Mouse (Mus musculus) urinary bladder, adult 2 months (tissue): ENCODE results near the gene Mms19. TPM values are rescaled to one million over a fixed set of nuclear protein-coding genes. Genes with fewer than 3 reads are reported as not detected.

Source experiments
- DNase-seq: peaks from one replicate; pipeline ENCODE4 v3.0.0; 2022; ENCODE audit warnings: low spot score
- polyA plus RNA-seq: library from polyadenylated mRNA; depleted of rRNA; stranded (reverse); fragments of >200 nt; gene quantifications from 2 replicates; pipeline ENCODE4 v1.2.3, GENCODE M21; 2012

Mms19 gene
- polyA plus RNA-seq, 1 experiment: 60.4 TPM

DNA sequence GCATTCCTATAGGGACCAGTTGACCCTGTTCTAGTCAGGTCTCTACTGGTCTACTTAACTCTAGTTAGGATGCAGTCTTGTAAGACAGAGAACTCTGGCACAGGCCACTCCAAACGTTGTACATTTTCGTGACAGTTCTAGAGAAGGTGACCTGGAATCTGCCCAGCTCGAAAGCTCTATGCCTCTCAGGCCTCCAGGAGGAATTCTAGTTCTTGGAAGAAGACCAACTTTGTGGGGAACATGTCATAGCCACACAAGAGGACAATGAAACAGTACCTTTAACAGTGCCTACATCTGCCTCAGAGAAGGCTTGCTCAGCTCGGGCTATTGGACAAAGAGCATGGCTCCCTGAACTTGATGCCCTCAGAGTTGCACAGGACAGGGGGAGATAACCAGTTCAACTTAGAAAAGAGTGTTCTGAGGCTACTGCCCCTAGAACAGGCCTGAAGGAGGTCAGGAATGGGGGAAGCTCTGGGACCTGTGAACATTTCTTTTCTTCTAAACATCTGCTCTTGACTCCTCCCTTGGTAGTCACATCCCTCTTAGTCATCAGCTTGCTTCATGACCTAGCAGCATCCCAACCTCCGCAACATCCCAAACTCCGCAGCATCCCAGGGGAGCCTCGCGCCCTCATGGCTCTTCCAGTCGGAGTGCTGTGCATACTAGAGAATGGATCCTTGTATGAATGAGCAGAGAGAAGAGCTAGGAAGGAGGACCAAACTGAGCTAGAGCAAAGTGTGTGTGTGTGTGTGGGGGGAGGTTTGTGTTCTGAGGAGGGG, 18.0 kb upstream of the Mms19 start:
- no peak for DNase-seq

DNA sequence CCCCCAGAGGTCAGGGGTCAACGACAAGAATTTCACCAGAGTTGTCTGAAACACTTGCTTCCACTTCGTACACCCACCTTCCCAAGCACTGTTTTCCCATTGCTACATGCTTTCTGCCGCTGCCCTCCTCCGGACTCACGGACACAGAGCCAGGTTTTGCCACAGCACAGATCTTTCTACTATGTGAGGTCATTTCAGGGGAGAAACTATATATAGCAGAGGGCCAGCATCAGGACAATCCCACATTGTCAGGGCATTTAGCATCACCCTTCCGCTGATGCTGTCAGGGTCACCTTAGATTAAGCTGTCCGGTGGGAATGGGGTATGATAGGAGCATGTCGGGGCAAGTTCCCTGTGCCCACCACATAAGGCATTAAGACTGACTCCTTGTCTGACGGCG, 16.1 kb upstream of the Mms19 start:
- no peak for DNase-seq

DNA sequence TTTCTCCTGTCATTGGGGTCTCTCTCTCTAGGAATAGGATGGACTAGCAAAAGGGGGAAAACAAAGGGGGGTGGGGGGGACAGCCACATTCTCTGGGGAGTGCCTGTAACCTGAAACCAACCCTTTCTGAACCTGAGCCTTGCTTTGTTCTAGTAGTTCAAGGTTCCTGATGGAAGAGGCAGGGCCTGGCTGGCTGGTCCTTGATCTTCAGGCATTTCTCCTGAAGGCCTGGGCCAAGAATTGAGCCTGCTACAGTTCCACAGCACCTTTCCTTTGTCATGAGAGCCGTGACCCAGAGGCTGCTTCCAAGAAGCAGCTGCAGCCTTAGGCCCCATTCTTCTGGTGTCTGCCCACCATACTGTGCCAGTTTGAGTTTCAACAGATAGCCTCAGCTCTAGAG, 14.5 kb upstream of the Mms19 start:
- no peak for DNase-seq

DNA sequence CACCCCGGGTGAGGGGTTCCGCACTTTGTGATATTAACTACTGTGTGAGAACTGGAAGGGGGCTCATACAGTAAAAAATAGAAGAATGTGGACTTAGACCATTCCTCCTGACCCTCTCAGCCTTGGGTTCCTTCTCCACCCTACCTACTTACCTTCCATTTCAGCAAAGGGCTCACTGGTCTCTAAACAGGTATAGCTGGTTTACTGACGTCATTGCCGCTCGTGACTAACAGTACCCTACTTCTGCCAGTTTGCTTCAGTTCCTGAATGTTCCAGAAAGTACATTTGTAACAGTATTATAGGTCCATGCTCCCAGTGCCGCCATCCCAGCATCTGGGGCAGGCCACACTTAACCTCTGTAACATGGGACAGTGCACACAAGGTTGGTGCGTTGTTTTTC, 13.1 kb upstream of the Mms19 start:
- no peak for DNase-seq

DNA sequence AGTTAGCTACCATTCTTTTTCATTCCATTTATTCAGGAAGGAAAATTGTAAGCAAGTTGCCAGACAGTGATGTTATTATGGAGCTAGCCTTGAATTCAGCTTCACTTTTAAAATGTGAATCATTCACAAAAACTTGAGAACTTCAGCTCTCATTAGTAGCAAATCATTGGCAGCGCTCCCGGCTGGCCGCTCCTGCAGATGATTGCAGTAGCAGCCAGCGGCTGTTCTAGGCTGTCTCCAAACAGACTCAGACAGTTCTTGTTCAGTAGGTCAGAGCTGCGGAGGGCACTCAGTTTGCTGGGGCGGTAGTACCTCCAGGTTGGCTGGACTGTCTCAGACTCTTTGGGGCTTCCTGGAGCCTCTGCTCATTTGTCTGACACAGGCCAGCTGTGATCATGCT, 12.5 kb upstream of the Mms19 start:
- no peak for DNase-seq

DNA sequence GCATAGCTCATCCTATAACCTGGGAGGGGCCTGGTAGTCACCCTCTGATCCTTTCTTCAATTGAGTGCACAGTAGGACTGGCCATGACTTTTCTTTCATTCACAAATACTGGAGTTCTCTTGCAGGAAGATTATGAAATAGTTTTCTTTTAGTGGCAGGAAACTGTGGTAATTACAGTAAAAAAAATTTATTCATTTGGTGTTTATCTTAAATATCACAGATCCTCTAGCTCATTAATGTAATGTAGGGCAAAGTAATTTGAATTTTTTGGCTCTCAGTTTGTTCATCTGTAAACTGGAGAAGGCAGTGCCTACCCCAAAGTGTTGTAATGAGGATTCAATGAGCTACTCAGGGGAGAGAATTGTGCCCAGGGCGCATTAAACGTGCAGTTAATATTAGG, 12.0 kb upstream of the Mms19 start:
- no peak for DNase-seq

DNA sequence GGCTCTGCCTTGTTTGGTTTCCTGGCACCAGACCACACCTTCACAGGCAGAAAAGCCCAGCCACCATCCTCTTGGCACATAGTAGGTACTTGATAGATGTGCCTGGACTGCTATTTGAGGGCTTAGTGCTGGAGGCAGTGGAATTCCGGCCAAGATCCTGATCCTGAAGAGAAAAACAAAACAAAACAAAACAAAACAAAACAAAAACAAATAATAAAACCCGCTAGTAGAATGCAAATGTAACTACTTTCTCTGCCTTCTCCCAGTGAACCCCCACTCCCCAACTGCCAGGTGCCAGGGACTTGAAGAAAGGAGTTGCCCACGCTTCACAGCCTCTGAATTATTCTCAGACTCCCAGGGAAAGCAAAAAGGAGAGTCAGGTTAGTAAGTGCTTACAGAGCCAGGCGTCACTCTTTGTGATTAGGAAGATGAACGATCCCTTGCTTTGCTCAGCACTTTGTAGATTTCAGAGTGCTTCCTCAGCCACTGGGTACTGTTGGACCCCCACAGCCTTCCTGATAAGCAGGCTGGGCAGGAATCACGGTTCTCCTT, 11.0 kb upstream of the Mms19 start:
- no peak for DNase-seq

DNA sequence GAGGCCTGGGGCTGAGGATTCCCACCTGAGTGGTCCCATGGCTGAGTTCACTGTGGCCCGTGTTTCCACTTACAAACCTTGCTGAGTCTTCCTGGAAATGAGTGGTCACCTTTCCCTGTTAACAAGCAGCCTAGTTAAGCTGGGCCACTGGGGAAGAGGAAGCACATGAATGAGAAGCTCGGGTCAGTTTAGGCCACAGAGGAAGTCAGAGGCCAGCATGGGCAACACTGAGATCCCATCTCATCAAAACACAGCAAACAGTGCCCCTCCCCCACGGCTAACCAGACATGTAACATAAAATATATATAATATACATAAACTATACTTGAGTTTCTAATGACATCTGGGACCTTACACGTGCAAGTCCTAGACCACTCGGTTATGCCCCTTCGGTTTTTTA, 8.9 kb upstream of the Mms19 start:
- DNase-seq: no peak

DNA sequence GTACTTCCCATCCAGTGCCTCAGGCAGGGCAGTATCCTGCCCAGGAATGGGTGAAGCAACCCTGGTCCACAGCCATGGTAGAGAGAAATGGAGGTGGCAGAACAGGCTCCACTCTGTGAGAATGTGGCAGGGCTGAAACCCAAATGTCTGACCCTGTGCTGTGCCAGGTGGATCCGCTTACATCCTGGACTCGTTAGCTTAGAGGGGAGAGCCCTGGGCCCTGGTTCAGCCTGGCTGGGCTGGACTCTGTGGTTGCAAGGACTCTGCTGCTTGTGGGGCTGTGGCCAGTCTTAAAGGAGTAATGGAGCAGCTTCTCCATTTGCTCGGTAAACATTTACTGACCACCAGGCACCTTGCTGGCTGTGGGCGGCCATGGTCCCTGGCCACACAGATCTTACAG, 6.2 kb upstream of the Mms19 start:
- DNase-seq: no peak

DNA sequence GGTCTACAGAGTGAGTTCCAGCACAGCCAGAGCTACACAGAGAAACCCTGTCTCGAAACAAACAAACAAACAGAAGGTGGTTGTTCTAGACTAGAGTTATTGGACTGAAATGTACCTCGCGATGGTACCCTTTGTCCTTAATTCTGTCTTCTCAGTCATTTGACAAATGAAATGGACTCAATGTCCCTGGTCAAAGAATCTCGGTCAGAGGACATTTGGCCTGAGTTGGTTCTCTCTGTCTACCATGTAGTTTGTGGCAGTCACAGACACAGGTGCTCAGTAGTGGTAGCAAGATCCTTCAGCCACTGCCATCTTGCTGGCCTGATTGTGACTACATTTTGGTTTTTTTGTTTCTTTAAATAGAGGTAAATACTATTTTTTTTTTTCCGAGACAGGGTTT, 5.0 kb upstream of the Mms19 start:
- no peak for DNase-seq

DNA sequence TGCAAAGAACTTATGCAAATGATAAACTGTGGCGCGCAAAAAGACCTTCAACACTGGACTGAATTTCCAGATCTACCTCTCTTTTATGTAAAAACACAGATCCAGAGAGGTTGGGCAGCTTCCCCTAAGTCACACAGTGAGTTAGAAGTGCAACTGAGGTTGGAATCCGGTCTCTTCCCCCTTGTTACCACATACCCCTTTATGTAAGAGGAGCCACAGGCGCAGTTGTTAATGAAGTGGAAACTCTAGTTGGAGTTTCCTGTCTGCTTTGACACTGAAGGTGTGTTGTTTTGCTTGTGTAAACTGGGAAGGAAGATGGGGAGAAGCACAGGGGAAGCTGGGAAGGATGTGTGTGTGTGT, 1.8 kb upstream of the Mms19 start:
- no peak for DNase-seq

DNA sequence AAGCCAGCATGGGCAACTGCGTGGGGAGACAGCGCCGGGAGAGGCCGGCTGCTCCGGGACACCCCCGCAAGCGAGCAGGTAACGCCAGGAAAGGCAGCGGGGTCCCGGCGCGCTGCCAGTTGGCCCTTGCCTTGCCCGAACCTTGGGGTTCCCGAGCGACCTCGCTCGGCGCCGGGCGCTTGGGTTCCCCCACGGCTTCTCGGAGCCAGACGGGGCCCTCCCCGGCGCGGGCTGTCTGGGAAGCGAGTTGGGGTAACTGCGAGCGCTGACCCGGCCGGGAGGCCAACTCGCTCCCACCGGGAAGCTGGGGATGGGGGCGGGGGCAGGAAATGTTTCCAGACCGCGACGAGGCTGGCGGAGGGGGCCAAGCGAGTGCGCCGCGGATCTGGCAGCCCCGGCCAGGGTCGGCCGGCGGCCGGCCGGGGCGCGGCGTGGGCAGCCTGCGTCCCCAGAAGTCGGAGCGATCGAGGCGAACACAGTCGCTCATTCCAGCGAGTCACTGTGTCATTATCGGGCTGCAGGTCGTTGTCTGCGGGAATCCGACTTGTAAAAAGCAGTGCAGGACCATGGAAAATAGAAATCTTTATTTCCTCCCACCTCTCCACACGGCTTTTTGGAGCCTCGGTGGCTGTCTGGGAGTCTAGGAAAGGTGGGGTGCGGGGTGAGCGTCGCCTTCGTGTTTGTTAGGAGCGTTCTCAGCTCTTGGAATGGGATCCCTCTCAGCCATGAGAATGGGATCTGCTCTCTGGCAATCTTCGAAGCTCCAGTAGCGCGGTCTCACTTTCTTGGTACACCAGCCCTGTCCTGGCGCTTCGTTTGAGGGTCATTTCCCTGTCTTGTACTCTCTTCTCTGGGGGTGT, 1.2 kb upstream of the Mms19 start:
- DNase-seq: no peak

DNA sequence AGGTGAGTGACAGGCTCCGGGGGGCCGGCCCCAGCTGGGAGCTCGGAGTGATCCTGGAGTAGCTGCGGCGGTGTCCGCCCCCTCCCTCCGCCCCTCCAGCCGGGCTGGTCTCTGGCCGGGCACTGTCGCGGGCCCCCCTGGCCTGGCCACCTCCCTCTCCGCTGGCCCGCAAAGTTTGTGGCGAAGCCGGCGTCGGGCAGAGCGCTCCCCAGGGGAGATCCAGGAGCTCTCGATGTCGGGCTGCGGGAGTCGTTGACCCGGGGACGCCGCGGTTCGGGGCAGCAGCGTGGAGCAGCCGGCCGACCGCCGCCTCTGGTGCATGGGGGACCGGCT, 604 bp upstream of the Mms19 start, which contains the start of gene Ubtd1:
TSS of gene Ubtd1 (plus strand) at position 169 of the 333 bp plus-strand sequence.
- no peak for DNase-seq

DNA sequence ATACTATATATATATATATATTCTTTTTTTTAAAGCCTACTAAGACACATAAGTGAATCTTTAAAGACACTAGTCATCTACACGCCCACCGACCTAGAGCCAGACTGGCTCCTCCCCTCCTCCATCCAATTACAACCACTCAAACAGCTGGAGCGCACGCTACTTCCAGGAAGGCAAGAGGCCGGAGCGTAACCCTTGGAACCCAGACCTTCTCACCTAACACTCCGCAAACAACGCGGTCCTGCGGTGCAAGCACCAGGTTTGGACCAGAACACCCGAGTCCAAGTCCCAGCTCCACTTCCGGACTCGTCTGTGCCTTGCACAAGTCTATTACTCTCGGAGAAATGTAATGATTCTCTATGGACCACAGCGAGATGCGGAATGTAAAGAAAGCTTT, 537 bp downstream of the Mms19 start:
- peak; percentile 38 for DNase-seq

DNA sequence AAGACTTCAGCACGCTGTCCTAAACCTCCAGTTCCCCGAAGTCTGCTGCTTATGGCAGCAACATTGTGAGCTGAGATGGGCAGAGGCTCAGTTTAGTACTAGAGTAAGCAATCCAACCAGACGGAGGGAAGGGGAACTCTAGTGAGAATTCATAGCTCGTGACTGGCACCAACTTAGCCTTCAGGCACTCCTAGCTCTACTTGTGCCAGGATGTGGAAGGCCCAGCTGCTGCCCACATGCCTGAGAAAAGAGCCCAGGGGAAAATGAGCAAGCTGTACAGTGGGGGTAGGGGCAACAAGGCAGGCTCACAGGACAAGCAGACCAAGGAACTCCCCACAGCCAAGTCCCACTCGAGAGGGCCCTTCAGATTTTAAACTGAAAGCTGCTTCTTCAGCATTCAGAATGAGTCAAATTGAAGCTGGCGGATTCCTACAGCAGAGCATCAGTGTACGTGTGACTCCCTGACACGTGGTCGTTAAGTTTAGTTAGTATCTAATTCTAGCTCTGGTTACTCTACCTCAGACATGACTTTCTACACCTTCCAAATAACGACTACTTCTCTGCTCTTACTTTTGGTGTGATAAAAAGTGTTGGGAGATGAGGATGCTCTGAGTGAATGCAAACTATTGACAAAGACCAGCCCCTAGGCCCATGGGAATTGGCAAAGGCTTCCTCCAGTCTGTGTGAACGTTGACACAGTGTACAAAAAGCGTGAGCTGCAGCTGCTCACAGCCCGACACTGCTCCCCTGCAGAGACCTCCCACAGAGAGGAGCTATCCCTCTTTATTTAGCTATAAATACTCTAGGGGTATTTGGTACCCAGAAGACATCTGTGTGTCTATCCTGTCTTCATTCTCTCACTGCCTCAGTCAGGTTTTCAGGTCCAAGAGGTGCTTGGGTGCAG, 6.8 kb downstream of the Mms19 start:
- no peak for DNase-seq

DNA sequence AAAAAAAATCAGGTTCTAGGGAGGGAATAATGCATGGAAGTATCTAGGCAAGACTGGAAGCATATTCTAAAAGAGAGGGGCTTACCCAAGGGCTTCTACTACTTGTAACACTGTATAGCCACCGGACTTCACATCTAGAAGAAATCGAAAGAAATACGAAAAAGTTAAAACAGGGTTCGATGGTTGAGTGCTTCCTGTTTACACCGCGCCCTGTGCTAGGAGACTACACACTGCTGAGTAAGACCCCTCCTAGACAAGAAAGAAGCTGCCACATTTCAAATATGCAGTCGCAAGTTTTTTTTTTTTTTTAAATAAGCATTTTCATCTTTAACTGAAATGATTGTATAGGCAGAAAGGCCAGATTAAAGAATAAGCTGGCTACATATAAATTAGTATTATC, 11.3 kb downstream of the Mms19 start:
- no peak for DNase-seq

DNA sequence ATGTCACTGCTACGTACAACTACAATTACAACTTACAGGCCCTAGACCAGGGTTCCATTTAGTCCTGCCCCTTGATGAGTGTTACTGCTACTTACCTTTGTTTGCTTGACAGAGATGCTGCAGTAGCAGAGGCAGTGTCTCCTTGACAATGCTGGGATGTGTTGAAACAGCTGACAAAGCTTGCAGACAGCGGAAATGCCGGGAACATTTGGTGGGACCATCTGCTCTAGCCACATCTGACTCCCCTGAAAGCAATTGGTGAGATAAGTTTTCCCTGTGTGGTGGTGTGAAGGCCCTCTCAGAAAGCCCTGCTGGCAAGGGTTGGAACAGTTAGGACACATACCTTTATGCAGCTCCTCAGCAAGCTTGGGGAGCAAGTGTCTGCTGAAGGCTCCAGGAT, 27.4 kb downstream of the Mms19 start:
- no peak for DNase-seq

DNA sequence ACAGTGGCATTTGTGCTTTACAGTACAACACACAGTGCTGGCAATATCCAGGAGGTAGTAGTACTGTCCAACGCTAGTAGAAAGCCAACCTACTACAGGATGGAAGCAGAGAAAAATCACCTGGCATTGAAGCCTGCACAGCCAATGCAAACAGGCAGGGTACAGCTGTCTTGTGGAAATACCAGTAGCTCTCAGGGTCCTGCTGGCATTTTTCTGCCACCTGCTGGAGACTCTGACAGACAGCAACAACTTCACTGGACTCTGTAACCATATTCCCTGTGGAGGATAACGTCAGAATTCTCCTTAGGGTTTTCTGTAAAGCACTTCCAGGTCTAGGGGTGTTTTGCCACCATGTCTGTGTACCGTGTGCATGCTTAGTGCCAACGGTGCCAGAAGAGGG, 28.7 kb downstream of the Mms19 start:
- no peak for DNase-seq

DNA sequence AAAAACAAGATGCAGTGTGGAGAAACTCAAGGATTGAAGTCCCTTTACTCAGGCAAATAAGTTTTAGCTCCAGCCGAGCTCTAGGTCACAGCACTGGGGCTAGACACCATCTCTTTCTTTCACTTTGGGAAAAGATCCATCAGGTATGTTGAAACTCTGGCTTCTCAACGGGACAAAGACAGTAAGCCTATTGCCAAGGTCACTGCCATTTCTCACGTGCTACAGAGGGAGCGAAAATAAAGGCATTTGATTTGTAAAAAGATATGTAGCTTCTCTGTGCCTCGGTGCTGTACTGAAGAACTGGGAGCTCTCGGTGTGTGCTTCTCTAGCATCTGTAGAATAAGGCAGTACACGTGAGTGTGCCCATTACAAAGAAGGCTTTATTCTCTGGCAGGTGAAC, 37.1 kb downstream of the Mms19 start:
- DNase-seq: no peak

DNA sequence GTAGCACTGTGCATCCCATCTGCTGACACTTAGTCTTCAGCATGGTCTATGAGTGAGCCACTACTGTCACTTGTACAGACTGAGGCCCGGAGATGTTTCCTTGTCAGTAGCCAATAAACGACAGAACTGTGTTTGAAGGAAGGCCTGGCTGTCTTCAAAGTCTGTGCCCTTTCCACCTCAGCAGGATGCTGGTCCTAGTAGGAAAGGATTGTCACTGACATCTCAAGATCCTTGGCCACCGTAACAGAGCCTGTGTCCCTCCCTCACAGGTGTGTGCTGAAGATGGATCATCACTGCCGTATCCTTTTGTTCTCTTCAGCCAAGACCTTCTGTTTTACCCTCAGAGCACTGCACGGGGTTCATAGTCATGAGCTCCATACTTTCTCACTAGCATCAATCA, 42.4 kb downstream of the Mms19 start:
- DNase-seq: no peak

DNA sequence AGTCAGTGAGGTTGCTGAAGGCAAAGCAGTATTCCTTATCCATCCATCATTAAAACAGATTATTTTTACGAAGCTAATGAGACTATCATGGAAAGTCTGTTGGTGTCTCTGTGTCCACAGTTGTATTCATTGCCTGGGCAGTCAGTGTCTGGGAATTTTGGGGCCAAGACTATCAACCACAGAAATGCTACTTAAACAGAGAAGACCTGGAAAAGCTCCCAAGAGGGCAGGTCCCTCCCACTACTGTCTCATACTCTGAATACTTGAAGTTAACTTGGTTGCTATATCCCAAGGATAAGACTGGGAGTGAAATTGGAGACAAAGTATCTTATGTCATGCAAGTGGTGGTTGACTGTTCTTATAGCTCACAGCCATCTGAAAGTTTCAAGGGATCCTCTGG, 45.0 kb downstream of the Mms19 start:
- no peak for DNase-seq

DNA sequence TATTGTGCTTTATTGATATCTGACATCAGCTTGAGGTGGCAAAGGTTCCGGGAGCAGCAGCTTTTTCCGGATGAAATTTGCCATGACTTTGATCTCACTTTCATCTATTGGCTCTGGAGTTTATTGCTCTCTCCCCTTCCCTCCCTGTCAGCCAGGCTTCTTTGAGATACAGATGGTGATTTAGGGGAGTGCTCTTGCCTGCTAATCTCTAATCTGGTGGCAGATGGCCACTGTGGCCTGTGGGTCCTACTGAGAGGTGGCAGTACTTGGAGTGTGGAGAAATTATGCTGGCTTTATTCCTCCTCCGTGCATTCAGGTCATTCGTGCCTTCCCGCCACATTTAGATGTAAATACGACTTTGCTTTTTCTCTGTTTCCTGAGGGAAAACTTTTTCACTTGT, 46.8 kb downstream of the Mms19 start:
- DNase-seq: no peak
